Mouse (Mus musculus) liver, embryonic 12.5 days (tissue): ENCODE measurements at regions not wholly inside any gene's neighbourhood (a gene's known extent, or its start where the extent isn't known, plus 50 kb on each side); places are given as distances from the start of the nearest gene placed in this dataset. TPM values are rescaled to one million over a fixed set of nuclear protein-coding genes. Genes with fewer than 3 reads are reported as not detected.
A peak's percentile ranks its signal among the peaks of the same experiment; 100 is the strongest.

Source experiments
- ATAC-seq: fragments of 200-750 bp; cut with Nextera tagmentation; 2 replicates; pipeline ENCODE4 v1.8.0; 2017; ENCODE audit warnings: moderate number of reproducible peaks, mild to moderate bottlenecking, moderate library complexity
- H3K27ac ChIP-seq: fragments of 300-500 bp; sonication (generic); 2 replicates; pipeline ENCODE4 v1.5.1; 2016; ENCODE audit warnings: mild to moderate bottlenecking
- H3K27me3 ChIP-seq: fragments of 300-500 bp; sonication (generic); replicated peaks from 2 replicates; pipeline ENCODE4 v1.6.1; 2016; ENCODE audit warnings: mild to moderate bottlenecking, moderate library complexity
- H3K36me3 ChIP-seq: fragments of 300-500 bp; sonication (generic); 2 replicates; pipeline ENCODE4 v1.6.1; 2016; ENCODE audit warnings: mild to moderate bottlenecking, moderate library complexity
- H3K4me1 ChIP-seq: fragments of 300-500 bp; sonication (generic); 2 replicates; pipeline ENCODE4 v1.6.1; 2016
- H3K4me2 ChIP-seq: fragments of 300-500 bp; sonication (generic); 2 replicates; pipeline ENCODE4 v1.6.1; 2016; ENCODE audit warnings: mild to moderate bottlenecking, moderate library complexity
- H3K4me3 ChIP-seq: fragments of 300-500 bp; sonication (generic); 2 replicates; pipeline ENCODE4 v1.5.1; 2016; ENCODE audit warnings: mild to moderate bottlenecking, moderate library complexity
- H3K9ac ChIP-seq: fragments of 300-500 bp; sonication (generic); 2 replicates; pipeline ENCODE4 v1.6.1; 2016; ENCODE audit warnings: mild to moderate bottlenecking, moderate library complexity
- H3K9me3 ChIP-seq: fragments of 300-500 bp; sonication (generic); replicated peaks from 2 replicates; pipeline ENCODE4 v1.6.1; 2016; ENCODE audit warnings: mild to moderate bottlenecking, moderate library complexity
- WGBS: fragments of 180-500 bp; shearing (Covaris S2); methylation state at CpG from one replicate; pipeline ENCODE4 v1.1.7; 2016; ENCODE audit not compliant: insufficient replicate concordance; 5-methylcytosine and 5-hydroxymethylcytosine counted together
- microRNA-seq: library from miRNA; unstranded; fragments of <30 nt; microRNA quantifications from one replicate; pipeline ENCODE4, GENCODE M21; 2017

DNA sequence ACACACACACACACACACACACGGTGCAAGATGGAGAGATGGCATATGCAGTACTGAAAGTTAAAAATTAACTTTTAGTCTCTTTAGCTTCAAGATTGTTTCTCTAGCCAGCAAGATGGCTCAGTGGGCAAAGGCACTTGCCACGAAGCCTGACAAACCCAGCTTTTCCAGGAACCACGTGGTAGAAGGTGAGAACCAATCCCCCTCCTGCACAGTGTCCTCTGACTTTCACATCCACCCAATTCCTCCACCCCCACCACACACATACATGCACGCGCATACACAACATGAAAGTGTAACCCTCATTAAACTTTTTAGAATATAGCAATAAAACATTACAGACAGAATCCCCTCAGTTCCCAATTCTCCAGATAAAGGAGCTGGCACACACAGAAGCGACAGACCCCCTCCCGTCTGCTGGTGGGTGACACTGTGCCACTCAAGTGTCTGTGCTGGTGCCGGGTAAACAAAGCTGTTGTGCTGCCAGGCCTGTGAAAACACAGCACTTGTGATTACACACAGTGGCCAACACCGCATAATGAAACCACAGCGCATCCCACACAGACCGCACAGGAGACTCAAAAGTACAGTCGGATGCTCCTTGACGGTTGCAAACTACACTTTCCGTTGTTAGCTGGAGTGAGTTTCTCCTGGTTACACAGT lies 82.9 kb upstream of the Elac2 start:
- Histone ChIP-seq H3K27me3 (0 out of 2 replicates have a peak, but pooled peaks cover 19% of the 10 kb centered on the region), H3K4me1 (no peaks in the 10 kb centered on the region), H3K9ac (no peak overlapping the region), H3K9me3 (no peaks in the 10 kb centered on the region), H3K27ac (no peak overlapping the region), H3K4me2 (no peak overlapping the region), H3K4me3 (no peak overlapping the region), H3K36me3 (no peaks in the 10 kb centered on the region)
- ATAC-seq: no peak
- WGBS: 70% methylated on average over 14 of the region's 14 CpGs

DNA sequence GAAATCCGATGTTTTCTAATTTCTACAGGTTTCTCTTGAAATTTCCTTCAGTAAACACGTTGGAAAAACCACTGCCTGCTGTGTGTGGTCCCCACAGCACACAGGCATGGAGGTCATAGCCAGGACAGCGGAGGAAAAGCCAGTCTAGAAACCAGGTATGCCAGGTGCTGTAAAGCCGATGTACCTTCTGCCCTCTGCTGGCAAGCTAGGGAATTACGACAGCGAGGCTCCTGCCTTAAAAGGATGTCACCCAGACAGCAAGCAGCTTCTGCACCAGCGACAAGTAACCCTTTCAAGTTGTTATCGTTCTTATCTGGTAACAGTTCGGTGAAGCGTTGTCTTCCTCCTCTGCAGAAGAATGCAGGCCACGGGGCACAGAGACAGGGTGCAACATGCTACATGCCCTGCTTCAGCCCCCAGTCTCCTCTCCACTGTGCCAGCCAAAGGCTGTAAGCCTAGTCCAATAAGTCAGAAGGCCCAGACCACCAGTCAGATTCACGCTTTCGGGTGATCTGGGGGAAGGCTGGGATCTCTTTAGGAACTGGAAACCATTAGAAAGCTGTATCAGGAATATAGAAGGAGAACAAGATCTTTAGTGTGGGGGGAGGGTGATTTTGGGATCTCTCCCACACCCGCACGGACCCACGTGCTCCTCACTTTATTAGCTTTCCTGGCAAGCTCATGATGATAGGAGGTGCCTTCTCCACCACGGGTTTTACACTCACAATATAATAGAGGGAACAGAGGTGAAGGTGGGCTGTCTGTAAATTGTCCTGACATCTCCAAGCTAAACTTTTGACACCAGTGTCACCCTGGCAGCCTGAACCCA lies 79.9 kb upstream of the Elac2 start:
- 23% methylated on average over 17 of the region's 17 CpGs for WGBS
- Histone ChIP-seq H3K4me3 (no peak overlapping the region), H3K4me1 (no peaks in the 10 kb centered on the region), H3K27me3 (peaks cover 36% of the 10 kb centered on the region; the same call in 1 of the 2 replicates), H3K9me3 (no peaks in the 10 kb centered on the region), H3K36me3 (no peaks in the 10 kb centered on the region), H3K27ac (no peak overlapping the region), H3K9ac (no peak overlapping the region), H3K4me2 (no peak overlapping the region)
- 0 out of 2 replicates have a peak, but pooled peaks have one; percentile 37 for ATAC-seq

DNA sequence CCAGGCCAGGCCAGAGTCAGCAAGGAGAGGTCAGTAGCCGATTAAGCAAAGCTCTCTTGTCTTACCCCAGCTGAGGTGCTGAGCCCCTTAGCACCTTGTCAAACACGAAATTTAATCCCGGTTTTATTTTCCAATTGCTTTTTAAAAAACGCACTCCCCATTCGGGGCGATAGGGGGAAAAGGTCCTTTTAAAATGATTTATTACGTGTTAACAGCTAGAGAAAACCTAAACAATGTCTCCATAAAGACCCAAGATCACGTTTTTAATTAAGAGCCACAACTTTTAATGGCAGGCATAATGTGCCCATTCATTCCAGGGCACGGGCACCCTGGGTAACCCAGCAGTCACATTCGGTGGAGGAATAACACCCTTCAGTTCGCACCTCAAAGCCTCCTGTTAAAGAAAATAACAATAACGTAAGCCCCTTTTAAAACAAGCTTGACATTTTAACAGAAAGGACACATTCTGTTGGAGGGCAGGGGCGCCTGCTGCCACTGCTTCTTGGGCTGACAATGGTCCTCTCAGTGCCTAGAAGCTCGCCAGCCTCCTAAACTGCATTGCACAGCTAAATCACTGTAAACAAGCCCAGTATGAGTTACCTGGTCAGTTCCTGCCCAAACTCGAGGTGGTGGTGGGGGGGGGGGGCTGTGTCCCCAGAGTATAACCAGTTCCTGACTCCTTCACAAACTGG lies 79.1 kb upstream of the Elac2 start:
- Histone ChIP-seq H3K4me3 (no peak overlapping the region), H3K4me1 (no peaks in the 10 kb centered on the region), H3K27me3 (peaks cover 44% of the 10 kb centered on the region; the same call in 1 of the 2 replicates), H3K27ac (no peak overlapping the region), H3K9me3 (no peaks in the 10 kb centered on the region), H3K36me3 (no peaks in the 10 kb centered on the region), H3K4me2 (no peak overlapping the region), H3K9ac (no peak overlapping the region)
- WGBS: 61% methylated on average over 15 of the region's 15 CpGs
- no peak for ATAC-seq

DNA sequence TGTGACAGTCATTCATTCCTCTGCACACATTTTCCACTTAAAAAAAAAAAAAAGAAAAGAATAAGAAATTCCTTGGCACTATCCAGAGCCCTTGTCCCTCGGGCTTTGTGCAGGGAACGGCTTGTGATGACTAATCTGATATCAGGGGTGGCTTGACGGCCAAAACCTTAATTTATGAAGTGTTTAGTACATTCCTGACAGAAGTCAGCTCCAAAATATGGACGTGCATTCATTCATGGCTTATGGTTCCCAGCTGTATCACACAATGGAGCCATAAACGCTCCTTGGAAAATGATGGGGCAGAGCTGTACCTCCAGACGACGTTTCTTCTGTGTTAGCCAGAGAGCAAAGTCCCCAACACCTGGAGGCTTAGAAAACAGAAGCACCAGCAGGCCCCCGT lies 62.1 kb upstream of the Elac2 start:
- ATAC-seq: no peak
- H3K4me1 ChIP-seq: no peaks in the 10 kb centered on the region
- H3K36me3 ChIP-seq: no peaks in the 10 kb centered on the region
- 55% methylated on average over 8 of the region's 8 CpGs for WGBS
- H3K4me2 ChIP-seq: no peak overlapping the region
- no peak overlapping the region for H3K4me3 ChIP-seq
- no peaks in the 10 kb centered on the region; the same call in 1 of the 2 replicates for H3K27me3 ChIP-seq
- H3K9me3 ChIP-seq: no peaks in the 10 kb centered on the region
- H3K9ac ChIP-seq: no peak overlapping the region
- H3K27ac ChIP-seq: no peak overlapping the region

DNA sequence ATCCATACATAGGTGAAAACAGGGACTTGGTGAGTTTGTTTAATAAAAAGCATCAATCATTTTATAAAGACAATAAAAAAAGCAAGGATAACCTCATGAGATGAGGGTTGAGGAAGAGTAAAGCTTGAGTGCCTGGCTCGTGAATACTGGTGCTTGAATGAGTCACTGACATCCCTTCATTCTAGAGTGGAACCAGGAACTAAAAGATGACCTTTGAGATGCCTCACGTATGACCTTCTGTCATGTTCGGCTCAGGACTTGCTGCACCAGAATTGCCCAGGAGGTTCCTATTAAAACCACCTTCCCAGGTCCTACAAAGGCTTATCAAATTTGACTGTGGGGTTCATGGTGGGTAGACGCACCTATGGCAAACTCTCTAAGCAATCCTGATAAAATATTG lies 61.5 kb upstream of the Elac2 start:
- H3K27me3 ChIP-seq: no peaks in the 10 kb centered on the region; the same call in 1 of the 2 replicates
- no peaks in the 10 kb centered on the region for H3K36me3 ChIP-seq
- H3K4me3 ChIP-seq: no peak overlapping the region
- ATAC-seq: no peak
- no peaks in the 10 kb centered on the region for H3K4me1 ChIP-seq
- no peak overlapping the region for H3K27ac ChIP-seq
- no peak overlapping the region for H3K9ac ChIP-seq
- WGBS: 64% methylated on average over 4 of the region's 4 CpGs
- H3K9me3 ChIP-seq: no peaks in the 10 kb centered on the region
- no peak overlapping the region for H3K4me2 ChIP-seq

DNA sequence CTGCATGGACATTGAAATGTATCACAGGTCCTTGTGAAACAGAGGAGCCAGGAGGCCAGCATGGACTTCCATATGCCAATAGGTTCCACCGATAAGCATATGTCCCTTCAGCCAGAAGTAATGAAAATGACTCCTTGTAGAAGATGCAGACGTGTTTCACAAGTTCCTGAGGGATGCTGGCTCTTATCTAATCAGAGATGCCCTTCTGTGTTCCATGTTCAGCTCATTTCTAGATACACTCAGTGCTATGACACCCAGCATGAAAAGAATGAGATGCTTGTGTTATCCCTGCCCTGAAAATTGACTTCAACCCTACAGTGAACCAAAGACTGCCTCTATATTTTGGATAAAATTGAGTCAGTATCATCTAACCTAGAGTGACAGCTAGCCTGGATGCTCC lies 53.8 kb upstream of the Elac2 start:
- no peaks in the 10 kb centered on the region for H3K36me3 ChIP-seq
- peaks cover 38% of the 10 kb centered on the region for H3K4me1 ChIP-seq
- WGBS: 45% methylated on average over 2 of the region's 2 CpGs
- H3K27ac ChIP-seq: no peak overlapping the region
- peak; percentile 42; the same call in 1 of the 2 replicates for ATAC-seq
- no peaks in the 10 kb centered on the region for H3K9me3 ChIP-seq
- no peak overlapping the region for H3K9ac ChIP-seq
- no peak overlapping the region for H3K4me2 ChIP-seq
- H3K27me3 ChIP-seq: no peaks in the 10 kb centered on the region
- no peak overlapping the region for H3K4me3 ChIP-seq

- ATAC-seq: no peak
- Histone ChIP-seq H3K4me1 (peaks cover 47% of the 10 kb centered on the region), H3K9me3 (no peaks in the 10 kb centered on the region), H3K36me3 (no peaks in the 10 kb centered on the region), H3K4me2 (no peak overlapping the region), H3K27ac (0 out of 2 replicates have a peak overlapping the region, but pooled peaks have one; percentile 36), H3K27me3 (no peaks in the 10 kb centered on the region), H3K4me3 (no peak overlapping the region), H3K9ac (no peak overlapping the region)
- WGBS: 45% methylated on average over 1 of the region's 1 CpGs
These were observed 52.9 kb upstream of the Elac2 start for GRCm38 (mm10) chr11:64925970-64926369.

Small RNA genes lying in the stretch of these regions (microRNA-seq; reads per million reads assigned to microRNA genes)
- gene Gm24275: not detected
